Mouse (Mus musculus): ENCODE results near the gene Kcng1. TPM values are rescaled to one million over a fixed set of nuclear protein-coding genes. Genes with fewer than 3 reads are reported as not detected.
A peak's percentile ranks its signal among the peaks of the same experiment; 100 is the strongest.

Kcng1 gene
- polyA plus RNA-seq, 1 experiment: 0.71 TPM

DNA sequence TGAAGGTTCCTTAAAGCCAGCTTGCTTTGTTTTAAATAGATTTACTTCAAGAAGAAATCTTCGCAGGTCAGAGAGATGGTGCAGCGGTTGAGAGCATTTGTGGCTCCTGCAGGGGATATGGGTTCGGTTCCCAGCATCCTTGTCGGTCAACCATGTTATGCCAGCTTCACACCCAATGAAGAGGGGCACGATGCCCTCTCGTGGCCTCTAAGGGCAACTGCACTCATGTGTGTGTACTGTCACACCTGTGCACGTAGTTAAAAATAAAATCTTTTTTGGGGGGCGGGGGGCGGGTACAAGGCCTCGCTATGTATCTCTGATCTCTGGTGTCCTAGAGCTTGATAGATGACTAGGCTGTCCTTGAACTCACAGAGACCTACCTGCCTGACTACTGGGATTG, 15.0 kb upstream of the Kcng1 start:
- TF ChIP-seq CTCF (IDR thresholded peaks at IDR 0.05; ENCODE audit: insufficient read depth, low read length): peak; percentile 17; the same call in 1 of the 2 replicates
- no peak for TF ChIP-seq POLR2A (IDR thresholded peaks at IDR 0.05; ENCODE audit: borderline replicate concordance, extremely low read depth, low read depth, low read length)
- DNase-seq: no peak

DNA sequence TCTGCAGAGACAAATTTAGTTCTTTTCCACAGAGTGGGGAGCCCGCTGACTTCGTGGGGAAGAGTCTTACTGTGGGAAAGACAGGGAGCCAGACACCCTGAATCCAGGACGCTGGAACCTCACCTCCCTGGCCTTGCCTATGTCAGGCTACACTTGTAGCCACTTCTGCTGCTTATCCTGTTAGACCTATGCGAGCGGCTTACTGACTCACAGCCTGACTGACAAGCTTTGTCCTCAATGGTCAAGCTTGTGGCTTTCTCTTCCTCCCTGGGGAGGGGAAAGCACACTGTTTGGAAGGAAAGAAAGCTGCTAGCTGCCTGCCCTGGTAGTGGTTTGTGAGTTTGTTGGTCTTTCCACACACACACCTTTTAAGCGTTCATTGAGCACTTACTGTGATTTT, 11.0 kb upstream of the Kcng1 start:
- WGBS: 16% methylated on average over 6 of the region's 6 CpGs
- no peak overlapping the region for H3K4me3 ChIP-seq (replicated peaks; ENCODE audit: extremely low read depth, low read depth, low read length)
- TF ChIP-seq CTCF (IDR thresholded peaks at IDR 0.05; ENCODE audit: insufficient read depth, low read length) (no peak), POLR2A (IDR thresholded peaks at IDR 0.05; ENCODE audit: borderline replicate concordance, extremely low read depth, low read depth, low read length) (no peak)
- DNase-seq: no peak
- H3K4me1 ChIP-seq (ENCODE audit: control insufficient read depth, insufficient read depth, low read length): no peaks in the 10 kb centered on the region

More for the DNA sequence above, 15.0 kb upstream of the Kcng1 start:
- Histone ChIP-seq H3K4me3 (replicated peaks; ENCODE audit: extremely low read depth, low read depth, low read length) (no peak overlapping the region), H3K4me1 (ENCODE audit: control insufficient read depth, insufficient read depth, low read length) (no peaks in the 10 kb centered on the region)
- WGBS: 91% methylated on average over 10 of the region's 10 CpGs

DNA sequence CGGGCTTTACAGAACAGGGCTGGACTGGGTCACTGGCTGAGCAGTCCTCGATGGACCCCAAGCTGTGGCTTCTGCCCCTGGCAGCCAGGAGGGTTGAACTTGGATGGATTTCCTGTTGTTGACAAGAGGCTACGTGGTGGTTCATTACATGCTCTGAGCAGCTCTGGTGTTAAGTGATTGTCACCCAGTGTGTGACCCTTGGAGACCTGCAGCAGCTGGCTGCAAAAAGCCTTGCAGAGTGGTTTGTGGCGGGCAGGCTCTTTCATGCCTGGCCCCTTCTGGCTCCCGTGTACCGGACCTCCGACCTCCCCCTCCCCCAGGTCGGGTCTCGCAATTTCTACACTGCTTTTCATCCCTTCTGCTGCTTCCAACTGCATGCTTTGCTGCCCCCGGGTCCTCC, 10.5 kb upstream of the Kcng1 start:
- 11% methylated on average over 10 of the region's 10 CpGs for WGBS
- TF ChIP-seq POLR2A (IDR thresholded peaks at IDR 0.05; ENCODE audit: borderline replicate concordance, extremely low read depth, low read depth, low read length) (no peak), CTCF (IDR thresholded peaks at IDR 0.05; ENCODE audit: insufficient read depth, low read length) (no peak)
- H3K4me3 ChIP-seq (replicated peaks; ENCODE audit: extremely low read depth, low read depth, low read length): no peak overlapping the region
- no peaks in the 10 kb centered on the region for H3K4me1 ChIP-seq (ENCODE audit: control insufficient read depth, insufficient read depth, low read length)
- DNase-seq: no peak

DNA sequence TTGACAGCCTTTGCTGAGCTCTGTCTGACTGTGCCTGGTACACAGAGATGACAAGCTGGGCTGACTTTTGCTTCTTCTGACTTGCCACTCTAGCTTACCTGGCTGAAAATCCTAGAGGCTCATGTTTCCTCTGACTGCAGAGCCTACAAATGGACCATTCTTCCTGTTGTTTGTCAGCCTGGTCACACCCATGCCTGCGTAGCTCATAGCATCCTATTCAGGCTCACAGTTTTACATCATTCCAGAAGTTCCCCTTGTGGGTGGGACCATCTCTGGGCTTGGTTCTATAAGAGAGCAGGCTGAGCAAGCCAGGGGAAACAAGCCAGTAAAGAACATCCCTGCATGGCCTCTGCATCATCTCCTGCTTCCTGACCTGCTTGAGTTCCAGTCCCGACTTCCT, 8.3 kb upstream of the Kcng1 start:
- no peak overlapping the region for H3K4me3 ChIP-seq (replicated peaks; ENCODE audit: extremely low read depth, low read depth, low read length)
- WGBS: 67% methylated on average over 2 of the region's 2 CpGs
- DNase-seq: no peak
- H3K4me1 ChIP-seq (ENCODE audit: control insufficient read depth, insufficient read depth, low read length): no peaks in the 10 kb centered on the region
- TF ChIP-seq POLR2A (IDR thresholded peaks at IDR 0.05; ENCODE audit: borderline replicate concordance, extremely low read depth, low read depth, low read length) (no peak), CTCF (IDR thresholded peaks at IDR 0.05; ENCODE audit: insufficient read depth, low read length) (no peak)

DNA sequence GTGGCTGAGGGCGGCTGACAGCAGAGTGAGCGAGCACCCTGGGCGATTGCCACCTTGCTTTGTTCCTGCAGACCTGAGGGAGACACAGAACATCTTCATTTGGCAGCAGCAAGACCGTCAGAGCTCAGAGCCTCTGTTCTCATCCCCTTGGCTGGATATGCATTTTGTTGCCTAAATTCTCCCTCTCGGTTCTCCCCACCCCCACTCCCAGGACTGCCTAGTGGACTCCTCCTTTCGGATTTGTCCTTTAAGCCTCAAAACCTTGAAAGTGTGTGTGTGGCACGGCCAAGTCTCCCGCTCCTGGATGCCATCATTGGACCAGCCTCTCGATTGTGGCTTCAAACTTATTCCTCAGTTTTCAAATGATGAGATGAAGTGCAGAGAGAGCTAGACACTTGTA, 7.5 kb upstream of the Kcng1 start:
- WGBS: 52% methylated on average over 9 of the region's 9 CpGs
- DNase-seq: no peak
- TF ChIP-seq POLR2A (IDR thresholded peaks at IDR 0.05; ENCODE audit: borderline replicate concordance, extremely low read depth, low read depth, low read length): no peak
- no peak for TF ChIP-seq CTCF (IDR thresholded peaks at IDR 0.05; ENCODE audit: insufficient read depth, low read length)

DNA sequence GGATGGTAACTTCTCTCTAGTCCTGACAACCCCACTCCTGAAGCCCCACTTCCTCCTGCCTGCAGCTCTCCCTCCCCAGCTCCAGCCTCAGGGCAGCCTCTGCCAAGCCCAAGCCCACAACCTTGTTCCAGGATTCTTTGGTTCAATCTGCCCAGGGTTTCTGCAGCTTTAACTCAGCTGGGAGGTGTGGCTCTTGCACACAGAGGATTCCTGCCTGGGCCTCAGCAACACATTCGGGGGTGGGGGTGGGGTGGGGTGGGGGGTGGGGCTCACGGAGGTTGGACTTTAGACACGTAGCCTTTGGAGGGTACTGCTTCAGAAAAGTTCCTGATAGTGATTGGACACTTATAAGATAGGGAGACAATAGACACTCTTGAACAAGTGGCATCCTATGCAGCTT, 5.5 kb upstream of the Kcng1 start:
- no peaks in the 10 kb centered on the region for H3K4me1 ChIP-seq (ENCODE audit: control insufficient read depth, insufficient read depth, low read length)
- no peak overlapping the region for H3K4me3 ChIP-seq (replicated peaks; ENCODE audit: extremely low read depth, low read depth, low read length)
- DNase-seq: no peak
- TF ChIP-seq CTCF (IDR thresholded peaks at IDR 0.05; ENCODE audit: insufficient read depth, low read length) (no peak), POLR2A (IDR thresholded peaks at IDR 0.05; ENCODE audit: borderline replicate concordance, extremely low read depth, low read depth, low read length) (no peak)
- 12% methylated on average over 3 of the region's 3 CpGs for WGBS

More for the DNA sequence above, 7.5 kb upstream of the Kcng1 start:
- Histone ChIP-seq H3K4me1 (ENCODE audit: control insufficient read depth, insufficient read depth, low read length) (no peaks in the 10 kb centered on the region), H3K4me3 (replicated peaks; ENCODE audit: extremely low read depth, low read depth, low read length) (no peak overlapping the region)

DNA sequence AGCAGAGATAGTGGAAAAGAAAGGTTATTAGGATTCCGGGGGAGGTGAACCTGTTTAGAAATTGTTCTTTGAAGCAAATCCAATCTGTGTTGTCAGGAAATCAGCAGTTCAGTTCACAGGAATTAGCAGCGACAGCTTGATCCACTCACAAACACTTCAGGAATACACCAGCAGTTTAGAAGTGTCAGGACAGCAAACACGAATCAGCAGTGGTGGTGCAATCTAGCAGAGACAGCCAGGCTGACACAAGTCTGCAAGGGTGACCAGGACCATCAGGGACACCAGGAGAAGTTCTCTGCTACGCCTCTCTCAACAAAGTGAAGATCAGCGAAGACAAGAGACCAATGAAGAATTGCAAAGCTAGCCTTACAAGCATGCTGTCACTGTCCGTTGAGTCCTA, 3.6 kb upstream of the Kcng1 start:
- Histone ChIP-seq H3K4me3 (replicated peaks; ENCODE audit: extremely low read depth, low read depth, low read length) (no peak overlapping the region), H3K4me1 (ENCODE audit: control insufficient read depth, insufficient read depth, low read length) (no peaks in the 10 kb centered on the region)
- DNase-seq: no peak
- WGBS: 64% methylated on average over 6 of the region's 6 CpGs
- no peak for TF ChIP-seq CTCF (IDR thresholded peaks at IDR 0.05; ENCODE audit: insufficient read depth, low read length)
- no peak for TF ChIP-seq POLR2A (IDR thresholded peaks at IDR 0.05; ENCODE audit: borderline replicate concordance, extremely low read depth, low read depth, low read length)

DNA sequence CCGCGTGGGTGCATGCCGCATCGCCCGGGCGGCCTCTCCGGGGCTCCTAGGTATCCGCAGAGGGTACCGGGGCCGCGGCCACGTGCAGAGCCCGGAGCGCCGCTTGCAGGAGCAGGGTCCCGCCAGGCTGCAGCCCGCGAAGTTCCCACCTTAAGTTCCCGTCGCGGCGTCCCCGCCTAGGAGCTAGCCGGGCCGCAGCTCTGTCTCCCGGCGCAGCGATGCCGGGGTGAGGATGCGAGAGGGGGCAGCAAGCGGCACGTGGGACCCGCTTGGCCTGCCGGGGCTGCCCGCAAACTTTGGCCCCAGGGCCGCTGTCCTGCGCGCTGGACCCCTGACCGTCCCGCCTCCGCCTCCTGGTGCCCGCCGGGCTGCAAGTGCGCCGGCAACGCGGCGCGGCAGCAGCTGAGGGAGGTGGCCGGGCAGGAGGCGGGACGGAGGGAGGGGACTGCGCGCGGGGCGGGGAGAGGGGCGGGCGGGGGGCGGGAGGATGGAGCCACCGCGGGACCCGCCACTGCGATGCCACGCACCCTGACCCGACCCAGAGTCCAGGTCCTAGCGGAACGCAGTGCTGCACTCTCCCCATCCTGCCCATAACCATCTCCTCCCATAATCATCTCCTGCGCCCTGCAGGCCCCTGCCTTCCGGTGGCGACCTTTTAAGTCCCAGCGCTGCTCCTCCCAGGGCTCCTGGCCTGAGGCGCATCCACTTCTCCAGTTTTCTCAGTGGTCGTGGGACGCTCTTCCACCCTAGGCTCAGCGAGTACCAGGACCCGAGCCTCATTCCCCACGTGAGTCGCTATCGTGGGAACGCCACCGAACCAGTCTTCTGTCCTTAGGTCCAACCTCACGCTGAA, 581 bp downstream of the Kcng1 start:
- DNase-seq: peak; percentile 14
- H3K4me1 ChIP-seq (ENCODE audit: control insufficient read depth, insufficient read depth, low read length): no peaks in the 10 kb centered on the region
- peak overlapping the region; percentile 49 for H3K4me3 ChIP-seq (replicated peaks; ENCODE audit: extremely low read depth, low read depth, low read length)
- WGBS: 2% methylated on average over 73 of the region's 82 CpGs
- peak; percentile 46; the same call in 1 of the 2 replicates for TF ChIP-seq POLR2A (IDR thresholded peaks at IDR 0.05; ENCODE audit: borderline replicate concordance, extremely low read depth, low read depth, low read length)
- no peak for TF ChIP-seq CTCF (IDR thresholded peaks at IDR 0.05; ENCODE audit: insufficient read depth, low read length)

DNA sequence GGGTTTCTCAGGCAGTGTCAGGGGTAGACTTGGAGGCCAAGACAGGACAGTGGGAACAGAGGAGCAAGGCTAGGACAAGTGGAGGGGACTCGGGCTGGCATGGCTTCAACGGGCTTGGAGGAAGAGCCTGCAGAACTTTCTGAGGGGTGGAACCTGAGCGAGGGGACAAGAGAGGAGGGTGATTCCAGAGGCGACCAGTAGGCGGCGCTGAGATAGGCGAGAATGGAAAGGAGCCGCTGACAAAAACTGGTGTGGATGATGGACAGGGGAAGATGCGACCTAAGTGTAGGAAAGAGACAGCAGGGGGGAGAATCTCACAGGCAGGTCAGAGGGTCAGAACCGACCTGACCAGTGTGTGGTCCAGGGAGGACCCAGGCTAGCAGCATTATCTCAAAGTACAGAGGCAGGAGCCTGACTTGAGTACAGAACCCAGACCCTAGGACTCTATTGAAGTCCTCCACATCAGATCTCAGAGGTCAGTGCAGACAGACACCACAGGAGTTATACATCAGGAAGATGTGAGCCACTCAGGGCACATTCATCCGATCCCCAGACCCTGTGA, 7.1 kb downstream of the Kcng1 start:
- no peak overlapping the region for H3K4me3 ChIP-seq (replicated peaks; ENCODE audit: extremely low read depth, low read depth, low read length)
- TF ChIP-seq CTCF (IDR thresholded peaks at IDR 0.05; ENCODE audit: insufficient read depth, low read length) (peak; percentile 74), POLR2A (IDR thresholded peaks at IDR 0.05; ENCODE audit: borderline replicate concordance, extremely low read depth, low read depth, low read length) (no peak)
- peak; percentile 66 for DNase-seq
- H3K4me1 ChIP-seq (ENCODE audit: control insufficient read depth, insufficient read depth, low read length): no peaks in the 10 kb centered on the region
- 6% methylated on average over 11 of the region's 11 CpGs for WGBS

DNA sequence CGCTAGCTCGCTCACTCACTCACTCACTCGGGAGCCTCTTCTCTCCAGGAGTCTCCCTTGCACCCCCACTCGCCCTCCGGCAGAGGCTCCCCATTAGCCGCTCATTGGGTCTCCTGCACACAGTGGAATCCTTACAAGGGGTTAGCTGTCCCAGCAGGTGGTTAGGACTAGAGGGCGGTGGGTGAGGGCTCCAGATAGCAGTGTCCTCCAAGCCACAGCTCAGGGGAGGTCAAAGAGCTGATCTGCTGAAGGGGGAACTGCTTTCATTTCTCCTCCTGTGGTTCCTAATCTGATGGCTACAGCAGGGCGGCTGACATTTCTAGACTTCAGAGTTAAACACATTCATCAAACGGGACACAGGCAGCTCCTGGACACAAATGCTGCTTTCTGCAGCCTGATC, 8.1 kb downstream of the Kcng1 start:
- no peak for DNase-seq
- no peak for TF ChIP-seq CTCF (IDR thresholded peaks at IDR 0.05; ENCODE audit: insufficient read depth, low read length)
- no peak for TF ChIP-seq POLR2A (IDR thresholded peaks at IDR 0.05; ENCODE audit: borderline replicate concordance, extremely low read depth, low read depth, low read length)
- Histone ChIP-seq H3K4me1 (ENCODE audit: control insufficient read depth, insufficient read depth, low read length) (no peaks in the 10 kb centered on the region), H3K4me3 (replicated peaks; ENCODE audit: extremely low read depth, low read depth, low read length) (no peak overlapping the region)
- 45% methylated on average over 9 of the region's 9 CpGs for WGBS

Measured in lung, adult 2 months (tissue).